Mouse (Mus musculus): ENCODE results near the gene Taf9b. TPM values are rescaled to one million over a fixed set of nuclear protein-coding genes. Genes with fewer than 3 reads are reported as not detected.

Taf9b gene
- total RNA-seq, 1 experiment: 2.1 TPM

GRCm38 (mm10) chrX:106176331-106176730 is 44.6 kb downstream of the Taf9b start:
- no peak for TF ChIP-seq ZNF384 (IDR thresholded peaks at IDR 0.05; ENCODE audit: low read depth, low read length)
- Histone ChIP-seq H3K9me3 (ENCODE audit: control insufficient read depth, insufficient read depth, low read depth, low read length) (no peaks in the 10 kb centered on the region), H3K4me3 (ENCODE audit: insufficient read depth in 1 of 2, low read depth in 1 of 2, low read length in 2 of 2, poor library complexity in 1 of 2, severe bottlenecking in 1 of 2) (no peak overlapping the region), H3K9ac (ENCODE audit: insufficient read depth, low read depth, low read length, poor library complexity, severe bottlenecking) (no peak overlapping the region), H3K4me1 (ENCODE audit: control insufficient read depth in 2 of 2, insufficient read depth in 2 of 2, low read length in 2 of 2, poor library complexity in 1 of 2) (no peaks in the 10 kb centered on the region), H3K36me3 (ENCODE audit: control insufficient read depth, insufficient read depth, low read length, poor library complexity, severe bottlenecking) (no peaks in the 10 kb centered on the region), H3K27ac (ENCODE audit: insufficient read depth, low read depth, low read length, poor library complexity, severe bottlenecking) (no peak overlapping the region)
- no peak for DNase-seq (ENCODE audit: low read depth, low spot score)
- in situ Hi-C loops (cut with MboI; ENCODE audit: low sequenced_read_pairs in 2 of 2, unreplicated experiment in 2 of 2): loop anchor here in 1 of 2 experiments (10.0 kb wide), 1 partner anchor 252 kb away; the partner anchor contains the start of gene Atrx

GRCm38 (mm10) chrX:106171853-106172154 is 49.2 kb downstream of the Taf9b start:
- no peaks in the 10 kb centered on the region for H3K9me3 ChIP-seq (ENCODE audit: control insufficient read depth, insufficient read depth, low read depth, low read length)
- in situ Hi-C loops (cut with MboI; ENCODE audit: low sequenced_read_pairs in 2 of 2, unreplicated experiment in 2 of 2): loop anchor here (10.0 to 25.0 kb wide), 2 partner anchors 135 to 247 kb away; partner anchors contain the start of genes Atp7a (in 1 of the 2) and Atrx (in 1 of the 2)
- no peak overlapping the region for H3K27ac ChIP-seq (ENCODE audit: insufficient read depth, low read depth, low read length, poor library complexity, severe bottlenecking)
- no peak for TF ChIP-seq ZC3H11A (IDR thresholded peaks at IDR 0.05; ENCODE audit: borderline replicate concordance, low read depth, low read length)
- no peaks in the 10 kb centered on the region for H3K36me3 ChIP-seq (ENCODE audit: control insufficient read depth, insufficient read depth, low read length, poor library complexity, severe bottlenecking)
- peak overlapping the region in 1 of 2 experiments; percentile 59; a peak in 2 of 4 replicates for H3K4me3 ChIP-seq (ENCODE audit: insufficient read depth in 1 of 2, low read depth in 1 of 2, low read length in 2 of 2, poor library complexity in 1 of 2, severe bottlenecking in 1 of 2)
- no peak overlapping the region for H3K9ac ChIP-seq (ENCODE audit: insufficient read depth, low read depth, low read length, poor library complexity, severe bottlenecking)
- no peak for DNase-seq (ENCODE audit: low read depth, low spot score)
- H3K4me1 ChIP-seq (ENCODE audit: control insufficient read depth in 2 of 2, insufficient read depth in 2 of 2, low read length in 2 of 2, poor library complexity in 1 of 2): no peaks in the 10 kb centered on the region

GRCm38 (mm10) chrX:106171106-106171852 is 49.7 kb downstream of the Taf9b start:
- TF ChIP-seq ZNF384 (IDR thresholded peaks at IDR 0.05; ENCODE audit: low read depth, low read length): no peak
- peak; percentile 46; the same call in 1 of the 2 replicates for TF ChIP-seq ZC3H11A (IDR thresholded peaks at IDR 0.05; ENCODE audit: borderline replicate concordance, low read depth, low read length)
- TF ChIP-seq CHD2 (IDR thresholded peaks at IDR 0.05; ENCODE audit: low read depth, low read length): no peak
- H3K4me3 ChIP-seq (ENCODE audit: insufficient read depth in 1 of 2, low read depth in 1 of 2, low read length in 2 of 2, poor library complexity in 1 of 2, severe bottlenecking in 1 of 2): peak overlapping the region; percentile 49 to 59; a peak in 3 of 4 replicates

GRCm38 (mm10) chrX:106165089-106165488 is 55.9 kb downstream of the Taf9b start:
- TF ChIP-seq ZNF384 (IDR thresholded peaks at IDR 0.05; ENCODE audit: low read depth, low read length) (no peak), MAFK (IDR thresholded peaks at IDR 0.05; ENCODE audit: insufficient read depth, low read depth, low read length) (no peak), ZC3H11A (IDR thresholded peaks at IDR 0.05; ENCODE audit: borderline replicate concordance, low read depth, low read length) (no peak), CHD2 (IDR thresholded peaks at IDR 0.05; ENCODE audit: low read depth, low read length) (no peak), HCFC1 (IDR thresholded peaks at IDR 0.05; ENCODE audit: borderline replicate concordance, insufficient read depth, low read length) (no peak)
- Histone ChIP-seq H3K4me1 (ENCODE audit: control insufficient read depth in 2 of 2, insufficient read depth in 2 of 2, low read length in 2 of 2, poor library complexity in 1 of 2) (no peaks in the 10 kb centered on the region), H3K9ac (ENCODE audit: insufficient read depth, low read depth, low read length, poor library complexity, severe bottlenecking) (no peak overlapping the region), H3K9me3 (ENCODE audit: control insufficient read depth, insufficient read depth, low read depth, low read length) (no peaks in the 10 kb centered on the region), H3K27ac (ENCODE audit: insufficient read depth, low read depth, low read length, poor library complexity, severe bottlenecking) (no peak overlapping the region), H3K36me3 (ENCODE audit: control insufficient read depth, insufficient read depth, low read length, poor library complexity, severe bottlenecking) (no peaks in the 10 kb centered on the region), H3K4me3 (ENCODE audit: insufficient read depth in 1 of 2, low read depth in 1 of 2, low read length in 2 of 2, poor library complexity in 1 of 2, severe bottlenecking in 1 of 2) (no peak overlapping the region)
- in situ Hi-C loops (cut with MboI; ENCODE audit: low sequenced_read_pairs in 2 of 2, unreplicated experiment in 2 of 2): loop anchor here (10.0 to 25.0 kb wide), 2 partner anchors 128 to 140 kb away; partner anchors contain the start of gene Atp7a (in 2 of the 2)
- no peak for DNase-seq (ENCODE audit: low read depth, low spot score)

More at GRCm38 (mm10) chrX:106171106-106171852, 49.7 kb downstream of the Taf9b start:
- Histone ChIP-seq H3K36me3 (ENCODE audit: control insufficient read depth, insufficient read depth, low read length, poor library complexity, severe bottlenecking) (no peaks in the 10 kb centered on the region), H3K27ac (ENCODE audit: insufficient read depth, low read depth, low read length, poor library complexity, severe bottlenecking) (no peak overlapping the region), H3K9me3 (ENCODE audit: control insufficient read depth, insufficient read depth, low read depth, low read length) (no peaks in the 10 kb centered on the region), H3K4me1 (ENCODE audit: control insufficient read depth in 2 of 2, insufficient read depth in 2 of 2, low read length in 2 of 2, poor library complexity in 1 of 2) (no peaks in the 10 kb centered on the region), H3K9ac (ENCODE audit: insufficient read depth, low read depth, low read length, poor library complexity, severe bottlenecking) (no peak overlapping the region; the same call in 1 of the 2 replicates)
- in situ Hi-C loops (cut with MboI; ENCODE audit: low sequenced_read_pairs in 2 of 2, unreplicated experiment in 2 of 2): loop anchor here (10.0 to 25.0 kb wide), 2 partner anchors 134 to 246 kb away; partner anchors contain the start of genes Atp7a (in 1 of the 2) and Atrx (in 1 of the 2)
- peak; percentile 62 for DNase-seq (ENCODE audit: low read depth, low spot score)

DNA sequence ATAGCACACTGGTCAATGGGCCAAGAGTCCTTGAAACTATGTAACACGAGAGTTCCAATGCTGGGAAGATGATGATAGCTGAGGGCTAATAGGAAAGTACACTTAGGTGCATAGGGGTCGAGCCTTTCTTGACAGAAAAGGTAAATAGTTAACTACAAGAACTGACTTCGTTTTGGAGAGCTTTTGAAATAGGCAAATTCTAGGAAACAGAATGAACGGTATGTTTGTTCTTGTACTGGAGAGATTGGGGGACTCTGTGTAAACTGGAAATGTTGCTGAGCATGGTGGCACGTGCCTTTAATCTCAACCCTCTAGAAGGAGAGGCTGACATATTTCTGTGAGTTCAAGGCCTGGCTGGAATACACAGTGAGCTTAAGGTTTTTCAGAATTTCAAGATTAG is 56.4 kb downstream of the Taf9b start:
- Histone ChIP-seq H3K4me3 (ENCODE audit: insufficient read depth in 1 of 2, low read depth in 1 of 2, low read length in 2 of 2, poor library complexity in 1 of 2, severe bottlenecking in 1 of 2) (no peak overlapping the region), H3K9ac (ENCODE audit: insufficient read depth, low read depth, low read length, poor library complexity, severe bottlenecking) (no peak overlapping the region), H3K36me3 (ENCODE audit: control insufficient read depth, insufficient read depth, low read length, poor library complexity, severe bottlenecking) (no peaks in the 10 kb centered on the region), H3K4me1 (ENCODE audit: control insufficient read depth in 2 of 2, insufficient read depth in 2 of 2, low read length in 2 of 2, poor library complexity in 1 of 2) (no peaks in the 10 kb centered on the region), H3K9me3 (ENCODE audit: control insufficient read depth, insufficient read depth, low read depth, low read length) (no peaks in the 10 kb centered on the region), H3K27ac (ENCODE audit: insufficient read depth, low read depth, low read length, poor library complexity, severe bottlenecking) (no peak overlapping the region)
- in situ Hi-C loops (cut with MboI; ENCODE audit: low sequenced_read_pairs in 2 of 2, unreplicated experiment in 2 of 2): loop anchor here (10.0 to 25.0 kb wide), 2 partner anchors 127 to 140 kb away; partner anchors contain the start of gene Atp7a (in 2 of the 2)
- no peak for DNase-seq (ENCODE audit: low read depth, low spot score)
- TF ChIP-seq ZNF384 (IDR thresholded peaks at IDR 0.05; ENCODE audit: low read depth, low read length) (no peak), MAFK (IDR thresholded peaks at IDR 0.05; ENCODE audit: insufficient read depth, low read depth, low read length) (no peak), HCFC1 (IDR thresholded peaks at IDR 0.05; ENCODE audit: borderline replicate concordance, insufficient read depth, low read length) (no peak), CHD2 (IDR thresholded peaks at IDR 0.05; ENCODE audit: low read depth, low read length) (no peak), ZC3H11A (IDR thresholded peaks at IDR 0.05; ENCODE audit: borderline replicate concordance, low read depth, low read length) (no peak)
